Mouse (Mus musculus) small intestine, adult 2 months (tissue): ENCODE data around the gene Gm9999. TPM values are rescaled to one million over a fixed set of nuclear protein-coding genes. Genes with fewer than 3 reads are reported as not detected.
A peak's percentile ranks its signal among the peaks of the same experiment; 100 is the strongest.
"Not testable (repeated sequence)": the region's sequence is repeated elsewhere in the genome, so short reads cannot be mapped to it uniquely, and the experiment has no call there.

Source experiments
- H3K27ac ChIP-seq: fragments of 200-500 bp; 2 replicates; pipeline ENCODE4 v1.5.1; 2012; ENCODE audit warnings: low read depth, low read length, control low read depth, inconsistent platforms; ENCODE audit not compliant: insufficient read depth
- H3K27me3 ChIP-seq: fragments of 200-500 bp; 2 replicates; pipeline ENCODE4 v1.6.1; 2012; ENCODE audit warnings: mild to moderate bottlenecking, moderate library complexity, low read length, inconsistent platforms; ENCODE audit not compliant: control insufficient read depth, insufficient read depth
- H3K36me3 ChIP-seq: fragments of 200-500 bp; 2 replicates; pipeline ENCODE4 v1.6.1; 2012; ENCODE audit warnings: mild to moderate bottlenecking, low read length, control low read depth, inconsistent platforms; ENCODE audit not compliant: control insufficient read depth, insufficient read depth
- H3K4me1 ChIP-seq: fragments of 200-500 bp; 2 replicates; pipeline ENCODE4 v1.6.1; 2012; ENCODE audit warnings: low read length, inconsistent platforms, mixed read lengths; ENCODE audit not compliant: control insufficient read depth, insufficient read depth, insufficient read length
- H3K4me3 ChIP-seq: fragments of 200-500 bp; 2 replicates; pipeline ENCODE4 v1.5.1; 2012; ENCODE audit warnings: low read depth, mild to moderate bottlenecking, control low read depth, inconsistent platforms, low read length, moderate library complexity
- CTCF ChIP-seq: fragments of 200-500 bp; IDR thresholded peaks from 2 replicates; pipeline ENCODE4 v1.5.1; 2012; ENCODE audit warnings: low read depth, mild to moderate bottlenecking, control low read depth, inconsistent platforms, low read length, moderate library complexity, mixed read lengths; ENCODE audit not compliant: insufficient replicate concordance, insufficient read length; ENCODE audit errors: extremely low read depth
- POLR2A ChIP-seq: fragments of 200-500 bp; IDR thresholded peaks from 2 replicates; pipeline ENCODE4 v1.6.1; 2012; ENCODE audit warnings: low read depth, mild to moderate bottlenecking, control low read depth, inconsistent platforms, low read length, moderate library complexity
- WGBS: fragments of 180-500 bp; shearing (Covaris S2); methylation state at CpG from one replicate; pipeline ENCODE4 v1.1.7; 2018; 5-methylcytosine and 5-hydroxymethylcytosine counted together
- polyA plus RNA-seq: library from polyadenylated mRNA; depleted of rRNA; stranded (reverse); fragments of >200 nt; gene quantifications from 2 replicates; pipeline ENCODE4 v1.2.3, GENCODE M21; 2012

The Gm9999 gene
- polyA plus RNA-seq, 1 experiment, result not detected

DNA sequence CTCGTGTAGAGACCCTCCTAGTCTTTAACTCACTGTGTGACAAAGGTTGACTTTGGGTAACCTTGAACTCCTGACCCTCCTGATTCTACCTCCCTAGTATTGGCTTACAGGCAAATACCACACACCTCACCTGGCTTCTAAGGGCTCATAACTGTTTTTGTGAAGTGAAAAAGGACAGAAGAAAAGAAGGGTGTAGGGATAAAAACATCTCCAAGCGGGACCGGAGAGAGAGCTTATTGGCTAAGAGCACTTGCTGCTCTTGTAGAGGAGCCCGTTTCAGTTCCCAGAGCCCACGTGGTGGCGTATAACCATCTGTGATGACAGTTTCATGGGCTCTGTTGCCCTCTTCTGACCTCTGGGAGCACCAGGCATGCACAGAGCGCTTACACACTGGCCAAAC lies 33.8 kb downstream of the Gm9999 start:
- no peaks in the 10 kb centered on the region for H3K36me3 ChIP-seq
- no peak overlapping the region for H3K4me3 ChIP-seq
- no peaks in the 10 kb centered on the region for H3K27me3 ChIP-seq
- H3K27ac ChIP-seq, result no peak overlapping the region
- H3K4me1 ChIP-seq, result peaks cover 13% of the 10 kb centered on the region; the same call in 1 of the 2 replicates
- whole genome bisulfite sequencing, result 73% methylated on average over 7 of the region's 7 CpGs
- no peak for TF ChIP-seq CTCF
- TF ChIP-seq POLR2A, result no peak

DNA sequence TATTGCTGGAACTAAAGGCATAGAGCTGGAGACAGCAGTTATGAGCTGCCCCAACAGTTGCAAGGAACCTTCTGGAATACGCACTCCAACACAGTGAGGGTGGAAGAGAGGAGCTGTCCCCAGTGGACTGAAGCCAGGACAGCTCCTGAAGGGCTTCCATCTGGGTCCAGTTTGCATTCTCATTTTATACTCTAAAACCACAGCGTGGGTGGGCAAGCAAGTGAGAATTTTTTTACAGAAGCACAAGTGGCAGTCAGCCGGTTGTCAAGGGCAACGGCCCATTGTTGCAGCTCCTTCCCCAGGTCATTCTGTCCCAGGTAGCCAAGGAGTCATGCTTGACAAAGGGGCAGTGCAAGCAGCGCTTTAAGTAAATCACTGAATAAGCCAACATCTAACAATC lies 36.3 kb downstream of the Gm9999 start:
- WGBS, result 73% methylated on average over 5 of the region's 5 CpGs
- no peak overlapping the region for H3K27ac ChIP-seq
- TF ChIP-seq POLR2A (no peak), CTCF (no peak)

DNA sequence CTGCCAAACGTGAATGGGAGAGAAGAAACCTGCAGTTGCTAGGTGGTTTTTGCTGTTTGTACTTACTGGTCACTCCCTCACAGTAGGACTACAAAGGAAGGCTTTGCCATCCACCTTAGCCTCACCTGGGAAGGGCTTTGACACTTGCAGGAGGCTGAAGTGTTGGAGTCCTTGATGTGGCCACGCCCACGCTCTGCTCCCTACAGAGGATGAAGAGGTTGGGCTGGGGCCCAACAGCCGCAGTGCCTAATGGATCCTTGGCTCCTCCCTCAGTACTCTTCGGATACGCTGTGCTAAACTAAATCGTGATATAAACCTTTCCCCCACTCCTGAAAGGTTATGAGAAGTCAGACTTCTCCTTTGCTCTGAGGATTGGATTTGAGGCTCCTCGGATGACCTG lies 37.6 kb downstream of the Gm9999 start:
- H3K36me3 ChIP-seq, result no peaks in the 10 kb centered on the region
- H3K4me1 ChIP-seq, result peaks cover 8% of the 10 kb centered on the region; the same call in 1 of the 2 replicates
- no peak overlapping the region for H3K27ac ChIP-seq
- TF ChIP-seq CTCF (no peak), POLR2A (no peak)
- no peaks in the 10 kb centered on the region for H3K27me3 ChIP-seq
- H3K4me3 ChIP-seq, result no peak overlapping the region
- WGBS, result 17% methylated on average over 8 of the region's 8 CpGs

More for the DNA sequence above, 36.3 kb downstream of the Gm9999 start:
- H3K36me3 ChIP-seq, result no peaks in the 10 kb centered on the region
- no peak overlapping the region for H3K4me3 ChIP-seq
- peaks cover 14% of the 10 kb centered on the region; the same call in 1 of the 2 replicates for H3K4me1 ChIP-seq
- H3K27me3 ChIP-seq, result no peaks in the 10 kb centered on the region

DNA sequence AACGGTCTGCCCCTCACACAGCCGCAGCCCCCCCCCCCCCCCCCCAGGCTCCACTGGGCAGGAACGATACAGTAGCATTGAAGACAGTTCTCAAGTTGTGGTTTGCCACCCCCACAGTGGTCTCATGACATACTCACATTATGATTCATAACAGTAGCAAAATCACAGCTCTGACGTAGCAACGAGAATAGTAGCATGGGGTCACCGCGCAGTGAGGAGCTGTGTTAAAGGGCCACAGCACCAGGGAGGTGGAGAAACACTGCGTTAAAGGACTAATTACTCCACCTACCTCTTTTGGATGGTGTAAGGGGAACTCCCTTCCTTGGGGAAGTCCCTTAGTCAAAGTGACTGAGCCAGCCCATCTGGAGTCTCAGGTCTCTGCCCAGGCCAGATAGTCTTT lies 39.1 kb downstream of the Gm9999 start:
- Histone ChIP-seq H3K4me1 (peaks cover 8% of the 10 kb centered on the region; the same call in 1 of the 2 replicates), H3K4me3 (no peak overlapping the region), H3K27ac (no peak overlapping the region), H3K36me3 (no peaks in the 10 kb centered on the region), H3K27me3 (no peaks in the 10 kb centered on the region)
- TF ChIP-seq POLR2A (no peak), CTCF (no peak)
- 62% methylated on average over 8 of the region's 8 CpGs for WGBS

DNA sequence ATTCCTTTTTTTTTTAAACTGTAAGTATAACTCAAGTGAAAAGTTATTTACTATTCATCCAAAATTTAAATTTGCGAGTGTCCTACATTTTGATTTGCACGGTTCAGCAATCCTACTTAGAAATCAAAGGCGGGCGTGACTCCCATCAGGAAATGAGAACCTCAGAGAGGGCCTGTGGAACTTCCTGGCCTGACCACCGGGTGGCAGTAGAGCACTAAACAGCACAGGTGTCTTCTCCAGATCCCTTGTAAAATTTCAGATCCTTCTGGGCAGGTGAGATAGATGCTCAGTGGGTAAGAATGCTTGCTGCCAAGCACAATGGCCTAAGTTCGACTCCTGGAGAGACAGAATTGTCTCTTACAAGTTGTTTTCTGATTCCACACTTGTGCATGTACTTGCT lies 40.1 kb downstream of the Gm9999 start:
- Histone ChIP-seq H3K36me3 (no peaks in the 10 kb centered on the region), H3K4me1 (peaks cover 8% of the 10 kb centered on the region; the same call in 1 of the 2 replicates), H3K27me3 (no peaks in the 10 kb centered on the region), H3K27ac (no peak overlapping the region), H3K4me3 (no peak overlapping the region)
- TF ChIP-seq CTCF (peak; percentile 96), POLR2A (no peak)
- WGBS, result 4% methylated on average over 6 of the region's 6 CpGs

DNA sequence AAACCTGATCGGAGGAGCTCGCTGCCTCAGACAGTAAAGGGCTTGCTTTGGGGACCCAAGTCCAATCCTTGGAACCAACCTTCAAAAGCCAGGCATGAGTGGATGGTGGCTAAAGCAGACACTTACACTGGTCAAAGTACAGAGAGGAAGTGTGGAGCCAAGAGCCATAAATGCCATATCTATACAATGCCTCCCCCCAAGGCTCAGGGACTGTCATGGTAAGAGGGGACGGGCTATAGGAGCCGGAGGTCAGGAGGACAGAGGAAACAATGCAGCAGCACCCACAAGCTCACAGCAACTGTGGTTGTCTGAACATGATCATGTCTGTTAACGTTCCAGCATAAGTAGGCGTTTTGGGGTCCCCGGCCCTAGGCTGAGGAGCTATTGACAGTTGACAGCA lies 41.1 kb downstream of the Gm9999 start:
- no peak overlapping the region for H3K4me3 ChIP-seq
- H3K27me3 ChIP-seq, result no peaks in the 10 kb centered on the region
- TF ChIP-seq CTCF, result no peak
- TF ChIP-seq POLR2A, result no peak
- WGBS, result 43% methylated on average over 7 of the region's 7 CpGs
- peak overlapping the region; percentile 7 for H3K27ac ChIP-seq
- H3K36me3 ChIP-seq, result no peaks in the 10 kb centered on the region
- peaks cover 8% of the 10 kb centered on the region; the same call in 1 of the 2 replicates for H3K4me1 ChIP-seq

DNA sequence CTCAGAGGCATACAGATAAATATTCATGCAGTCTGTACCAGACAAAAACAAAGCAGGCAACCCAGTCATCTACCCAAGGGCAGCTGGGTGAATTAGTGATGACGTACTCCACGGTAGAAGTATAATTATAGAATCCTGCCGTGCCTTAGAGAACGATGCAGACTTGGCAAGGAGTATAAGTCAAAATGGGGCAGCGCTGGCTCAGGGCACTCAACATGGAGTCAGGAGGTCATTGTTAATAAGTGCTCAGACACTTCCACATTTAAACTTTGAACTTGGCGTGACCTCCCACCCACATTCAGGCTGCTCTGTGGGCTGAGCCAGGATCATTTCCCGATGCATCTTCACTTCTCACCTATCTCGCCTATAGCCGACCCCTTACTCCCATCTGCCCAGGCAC lies 42.0 kb downstream of the Gm9999 start:
- 75% methylated on average over 9 of the region's 9 CpGs for WGBS
- no peak for TF ChIP-seq CTCF
- TF ChIP-seq POLR2A, result no peak
- Histone ChIP-seq H3K27me3 (no peaks in the 10 kb centered on the region), H3K4me3 (no peak overlapping the region), H3K36me3 (no peaks in the 10 kb centered on the region), H3K4me1 (peaks cover 8% of the 10 kb centered on the region; the same call in 1 of the 2 replicates), H3K27ac (no peak overlapping the region)

DNA sequence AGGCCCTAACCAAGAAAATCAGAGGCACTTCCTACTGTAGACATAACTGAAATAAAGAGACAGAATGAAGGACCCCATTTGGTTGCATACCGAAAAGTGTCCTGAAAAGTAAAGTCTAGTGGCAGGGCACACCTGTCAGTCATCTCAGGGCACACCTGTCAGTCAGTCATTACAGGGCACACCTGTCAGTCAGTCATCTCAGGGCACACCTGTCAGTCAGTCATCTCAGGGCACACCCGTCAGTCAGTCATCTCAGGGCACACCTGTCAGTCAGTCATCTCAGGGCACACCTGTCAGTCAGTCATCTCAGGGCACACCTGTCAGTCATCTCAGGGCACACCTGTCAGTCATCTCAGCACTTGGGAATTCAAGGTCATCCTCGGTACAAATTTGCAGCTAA lies 43.5 kb downstream of the Gm9999 start:
- not testable (repeated sequence) for H3K36me3 ChIP-seq, H3K4me3 ChIP-seq, H3K4me1 ChIP-seq, H3K27ac ChIP-seq, H3K27me3 ChIP-seq
- 42% methylated on average over 3 of the region's 3 CpGs for WGBS
